Mouse (Mus musculus): ENCODE results near the gene Wfs1. TPM values are rescaled to one million over a fixed set of nuclear protein-coding genes. Genes with fewer than 3 reads are reported as not detected.

Gene Wfs1
- polyA plus RNA-seq (2016; fragmentation: Nextera tagmentation; extraction: Ambion mirVana), result 1.7 and 2.1 TPM in 2 replicates

DNA sequence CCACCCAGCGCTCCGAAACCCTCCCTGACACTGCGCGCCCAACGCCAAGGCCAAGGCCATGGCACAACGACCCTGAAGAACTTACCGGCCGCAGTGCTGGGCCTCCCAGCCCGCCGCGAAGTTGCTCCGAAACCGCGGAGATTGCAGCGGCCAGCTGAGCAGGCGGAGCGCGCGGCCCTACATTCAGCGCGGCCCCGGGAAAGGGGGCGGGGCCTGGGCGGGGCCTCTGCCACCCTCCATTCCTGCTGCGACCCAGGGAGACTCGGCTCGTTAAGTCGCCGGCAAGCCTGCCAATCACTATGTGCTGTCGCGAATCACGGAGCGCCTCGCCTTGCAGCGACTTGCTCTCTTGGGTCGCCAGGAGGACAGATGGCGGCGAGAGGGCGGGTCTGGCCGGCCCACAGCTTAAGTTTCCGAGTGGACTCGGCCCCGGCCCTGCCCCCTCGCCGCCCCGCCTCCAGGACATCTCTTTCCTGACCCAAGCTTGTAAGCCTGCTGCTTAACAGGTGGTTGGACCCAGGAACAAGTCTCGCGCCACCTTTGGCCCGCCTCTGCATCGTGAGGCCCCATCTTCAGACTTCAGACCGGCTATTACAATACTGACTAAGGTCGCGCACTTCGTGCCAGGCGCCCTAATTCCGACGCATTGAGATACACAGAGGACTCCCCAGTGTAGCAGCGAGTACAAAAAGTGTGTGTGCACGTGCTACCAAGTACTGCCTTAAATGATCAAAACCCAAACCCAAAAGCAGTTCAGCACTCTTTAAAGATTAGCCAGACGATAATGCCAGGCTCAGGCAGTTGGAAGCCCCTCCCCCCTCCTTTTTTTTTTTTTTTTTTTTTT lies at the start of gene Wfs1:
Gene Wfs1 (minus strand): TSS at position 425 of the 844 bp plus-strand sequence.
- H3K36me3 ChIP-seq, result no peaks in the 10 kb centered on the region
- H3K4me1 ChIP-seq, result peaks cover 13% of the 10 kb centered on the region
- H3K27ac ChIP-seq, result no peak within 1 kb of the TSS
- H3K27me3 ChIP-seq (replicated peaks), result peaks cover 32% of the 10 kb centered on the region
- H3K4me2 ChIP-seq, result peak within 1 kb of the TSS; percentile 74
- no peaks in the 10 kb centered on the region for H3K9me3 ChIP-seq (replicated peaks)
- H3K9ac ChIP-seq, result peak within 1 kb of the TSS; percentile 38
- under 1% methylated on average over 60 of the region's 60 CpGs for WGBS (ENCODE audit: insufficient replicate concordance)
- peak; percentile 90 for ATAC-seq
- H3K4me3 ChIP-seq, result peak within 1 kb of the TSS; percentile 52

DNA sequence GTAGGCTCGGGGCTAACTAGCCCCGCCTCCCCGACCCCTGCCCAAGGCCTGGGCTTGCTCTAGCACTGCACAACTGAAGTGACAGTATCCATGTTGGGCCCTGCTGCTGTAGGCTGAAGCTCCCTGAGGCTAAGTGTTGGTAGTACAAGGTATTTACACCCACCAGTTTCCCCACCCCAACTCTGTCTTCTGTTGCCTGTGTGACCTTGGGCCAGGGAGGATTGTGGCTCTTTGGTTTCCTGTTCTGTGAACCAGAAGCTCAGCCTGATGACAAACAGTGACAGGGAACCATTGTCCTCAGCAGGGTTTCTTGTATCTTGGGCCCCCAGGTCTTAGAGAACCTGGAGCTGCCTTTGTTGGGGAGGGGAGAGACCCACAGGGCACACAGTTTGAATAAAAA lies 47.9 kb upstream of the Wfs1 start:
- Histone ChIP-seq H3K27ac (no peak overlapping the region), H3K4me1 (no peaks in the 10 kb centered on the region), H3K9ac (no peak overlapping the region), H3K4me3 (no peak overlapping the region), H3K9me3 (replicated peaks) (no peaks in the 10 kb centered on the region), H3K27me3 (replicated peaks) (peaks cover 12% of the 10 kb centered on the region), H3K36me3 (no peaks in the 10 kb centered on the region), H3K4me2 (no peak overlapping the region)
- WGBS (ENCODE audit: insufficient replicate concordance), result 58% methylated on average over 3 of the region's 3 CpGs
- ATAC-seq, result no peak

DNA sequence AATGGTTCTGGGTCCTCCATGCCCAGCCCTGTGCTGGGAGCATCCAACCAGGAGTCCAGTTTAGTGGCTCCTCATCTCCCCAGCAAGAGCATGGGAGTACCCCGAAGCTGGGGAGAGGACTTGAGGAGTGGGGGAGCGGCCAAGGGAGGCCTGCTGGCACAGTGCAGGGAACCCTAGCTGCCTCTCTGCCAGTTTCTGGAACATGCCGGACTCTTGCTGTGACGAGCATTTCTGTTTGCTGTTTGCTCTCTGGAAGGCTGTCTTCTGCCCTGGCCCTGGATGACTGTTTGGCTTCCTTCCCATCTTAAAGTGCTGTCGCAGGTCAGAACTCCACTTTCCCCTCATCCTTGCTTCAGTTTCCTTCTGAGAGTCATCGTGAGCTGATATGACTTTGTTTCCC lies 46.9 kb upstream of the Wfs1 start:
- Histone ChIP-seq H3K9me3 (replicated peaks) (no peaks in the 10 kb centered on the region), H3K36me3 (no peaks in the 10 kb centered on the region), H3K27ac (no peak overlapping the region), H3K9ac (no peak overlapping the region), H3K4me1 (no peaks in the 10 kb centered on the region), H3K27me3 (replicated peaks) (peaks cover 19% of the 10 kb centered on the region), H3K4me2 (no peak overlapping the region), H3K4me3 (no peak overlapping the region)
- ATAC-seq, result no peak
- 76% methylated on average over 6 of the region's 6 CpGs for WGBS (ENCODE audit: insufficient replicate concordance)

DNA sequence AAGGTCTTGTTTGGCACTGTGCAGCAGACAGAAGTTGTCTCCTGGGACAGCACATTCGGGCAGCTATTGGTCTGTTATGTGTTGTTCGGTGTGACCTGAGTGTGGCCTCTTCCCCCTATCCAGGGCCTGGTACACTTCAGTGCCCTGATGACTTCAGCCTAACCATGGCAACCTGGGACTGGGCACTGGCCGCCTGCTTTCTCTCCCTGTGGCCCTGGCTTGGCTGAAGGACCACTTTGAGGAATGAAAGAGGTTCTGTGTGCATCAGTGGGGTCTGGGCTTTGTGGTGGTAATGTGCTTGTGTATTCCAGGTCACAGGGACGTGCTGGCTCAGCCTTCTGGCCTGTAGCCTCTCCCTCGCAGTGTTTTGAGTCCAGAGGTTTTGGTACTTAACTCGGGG lies 46.2 kb upstream of the Wfs1 start:
- Histone ChIP-seq H3K4me2 (no peak overlapping the region), H3K27ac (no peak overlapping the region), H3K4me1 (no peaks in the 10 kb centered on the region), H3K4me3 (no peak overlapping the region), H3K9me3 (replicated peaks) (no peaks in the 10 kb centered on the region), H3K9ac (no peak overlapping the region), H3K36me3 (no peaks in the 10 kb centered on the region), H3K27me3 (replicated peaks) (peaks cover 26% of the 10 kb centered on the region)
- ATAC-seq, result no peak
- 55% methylated on average over 6 of the region's 6 CpGs for WGBS (ENCODE audit: insufficient replicate concordance)

GRCm38 (mm10) chr5:37030753-37031152 lies 41.7 kb upstream of the Wfs1 start:
- H3K27me3 ChIP-seq (replicated peaks), result peaks cover 70% of the 10 kb centered on the region
- no peak for ATAC-seq

GRCm38 (mm10) chr5:37029326-37029905 lies 40.4 kb upstream of the Wfs1 start:
- WGBS (ENCODE audit: insufficient replicate concordance), result 4% methylated on average over 17 of the region's 17 CpGs
- Histone ChIP-seq H3K36me3 (no peaks in the 10 kb centered on the region), H3K27ac (no peak overlapping the region), H3K4me2 (peak overlapping the region; percentile 72), H3K9me3 (replicated peaks) (no peaks in the 10 kb centered on the region), H3K27me3 (replicated peaks) (peaks cover 74% of the 10 kb centered on the region), H3K4me1 (peaks cover 10% of the 10 kb centered on the region; the same call in 1 of the 2 replicates), H3K9ac (no peak overlapping the region), H3K4me3 (0 out of 2 replicates have a peak overlapping the region, but pooled peaks have one; percentile 50)
- no peak for ATAC-seq

More at GRCm38 (mm10) chr5:37030753-37031152, 41.7 kb upstream of the Wfs1 start:
- 37% methylated on average over 9 of the region's 9 CpGs for WGBS (ENCODE audit: insufficient replicate concordance)
- H3K9me3 ChIP-seq (replicated peaks), result no peaks in the 10 kb centered on the region
- H3K9ac ChIP-seq, result no peak overlapping the region
- H3K4me2 ChIP-seq, result no peak overlapping the region
- no peak overlapping the region for H3K27ac ChIP-seq
- peaks cover 10% of the 10 kb centered on the region; the same call in 1 of the 2 replicates for H3K4me1 ChIP-seq
- H3K36me3 ChIP-seq, result no peaks in the 10 kb centered on the region
- no peak overlapping the region for H3K4me3 ChIP-seq

DNA sequence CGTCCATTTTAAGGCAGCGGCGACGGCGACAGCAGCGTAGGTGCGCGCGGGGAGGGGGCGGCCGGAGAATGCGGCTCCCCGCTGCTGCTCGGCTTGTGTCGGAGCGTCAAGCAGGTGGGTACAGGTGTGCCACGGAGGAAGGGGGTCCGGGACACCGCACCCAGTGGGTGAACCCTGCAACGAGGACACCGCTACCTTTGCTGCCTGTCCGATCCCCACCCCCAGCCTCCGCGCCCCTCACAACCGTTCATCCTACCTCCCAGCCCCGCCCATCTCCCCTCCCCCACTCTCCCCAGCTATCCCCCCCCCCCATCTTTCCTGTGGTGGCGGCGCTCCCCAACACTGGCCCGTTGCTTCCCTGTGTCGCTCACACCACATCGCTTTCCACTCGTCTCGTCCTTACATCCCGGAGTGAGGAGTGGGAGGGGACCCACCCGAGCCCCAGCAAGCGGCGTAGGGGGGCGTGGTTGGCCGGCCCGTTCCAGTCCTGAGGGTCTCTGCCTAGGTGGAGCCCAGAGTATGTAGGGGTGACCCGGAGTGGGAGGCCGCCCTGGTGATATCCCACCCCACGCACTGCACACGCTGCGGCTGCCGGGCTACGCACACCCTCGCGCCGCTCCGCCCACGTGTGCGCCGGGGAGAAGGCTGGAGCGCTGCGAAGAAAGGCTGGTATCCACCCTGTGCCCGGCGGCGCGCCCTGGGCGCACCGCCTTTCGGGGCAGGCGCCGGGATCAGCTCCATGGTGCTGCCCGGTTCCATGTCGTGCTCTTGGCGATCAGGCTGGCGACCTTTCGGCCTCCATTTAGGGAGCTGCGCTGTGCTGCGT lies 39.7 kb upstream of the Wfs1 start:
- Histone ChIP-seq H3K27me3 (replicated peaks) (peaks cover 81% of the 10 kb centered on the region), H3K27ac (no peak overlapping the region), H3K4me2 (peak overlapping the region; percentile 72), H3K4me1 (peaks cover 10% of the 10 kb centered on the region; the same call in 1 of the 2 replicates), H3K4me3 (peak overlapping the region; percentile 50), H3K36me3 (no peaks in the 10 kb centered on the region), H3K9ac (no peak overlapping the region), H3K9me3 (replicated peaks) (no peaks in the 10 kb centered on the region)
- 1% methylated on average over 71 of the region's 72 CpGs for WGBS (ENCODE audit: insufficient replicate concordance)
- ATAC-seq, result peak; percentile 44

DNA sequence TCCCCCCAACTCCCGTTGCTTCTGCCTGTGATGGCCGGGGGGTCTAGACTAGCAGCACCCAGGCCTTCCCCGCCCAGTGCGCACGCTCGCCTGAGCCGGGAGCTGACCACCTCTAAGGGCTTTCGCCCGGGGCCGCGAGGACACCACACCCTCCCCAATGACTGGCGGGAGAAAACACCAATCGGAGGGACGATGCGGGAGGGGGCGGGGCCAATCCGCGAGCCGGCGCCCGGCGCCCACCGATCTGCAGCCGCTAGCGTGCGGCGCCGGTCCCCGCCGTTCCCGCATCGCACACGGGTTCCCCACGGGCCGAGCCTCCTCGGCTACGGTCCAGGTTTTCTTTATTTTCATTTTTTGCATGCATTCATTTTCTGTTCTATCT lies 39.1 kb upstream of the Wfs1 start:
- H3K9me3 ChIP-seq (replicated peaks), result no peaks in the 10 kb centered on the region
- H3K4me2 ChIP-seq, result peak overlapping the region; percentile 72
- H3K4me1 ChIP-seq, result peaks cover 10% of the 10 kb centered on the region; the same call in 1 of the 2 replicates
- WGBS (ENCODE audit: insufficient replicate concordance), result under 1% methylated on average over 37 of the region's 37 CpGs
- no peak overlapping the region for H3K27ac ChIP-seq
- peak; percentile 27; the same call in 1 of the 2 replicates for ATAC-seq
- peak overlapping the region; percentile 50 for H3K4me3 ChIP-seq
- H3K9ac ChIP-seq, result no peak overlapping the region
- H3K36me3 ChIP-seq, result no peaks in the 10 kb centered on the region
- peaks cover 87% of the 10 kb centered on the region for H3K27me3 ChIP-seq (replicated peaks)

GRCm38 (mm10) chr5:37027701-37028100 lies 38.7 kb upstream of the Wfs1 start:
- ATAC-seq, result no peak

GRCm38 (mm10) chr5:37017222-37017621 lies 28.2 kb upstream of the Wfs1 start:
- 35% methylated on average over 3 of the region's 3 CpGs for WGBS (ENCODE audit: insufficient replicate concordance)
- no peaks in the 10 kb centered on the region for H3K9me3 ChIP-seq (replicated peaks)
- no peak overlapping the region for H3K4me3 ChIP-seq
- H3K27me3 ChIP-seq (replicated peaks), result peaks cover 9% of the 10 kb centered on the region; the same call in 1 of the 2 replicates
- no peak overlapping the region for H3K9ac ChIP-seq
- no peak overlapping the region for H3K27ac ChIP-seq
- ATAC-seq, result no peak
- H3K4me1 ChIP-seq, result no peaks in the 10 kb centered on the region
- no peak overlapping the region for H3K4me2 ChIP-seq
- no peaks in the 10 kb centered on the region for H3K36me3 ChIP-seq

More at GRCm38 (mm10) chr5:37027701-37028100, 38.7 kb upstream of the Wfs1 start:
- no peaks in the 10 kb centered on the region for H3K9me3 ChIP-seq (replicated peaks)
- peak overlapping the region; percentile 50 for H3K4me3 ChIP-seq
- WGBS (ENCODE audit: insufficient replicate concordance), result 15% methylated on average over 13 of the region's 13 CpGs
- H3K4me1 ChIP-seq, result peaks cover 10% of the 10 kb centered on the region; the same call in 1 of the 2 replicates
- peak overlapping the region; percentile 72 for H3K4me2 ChIP-seq
- H3K27ac ChIP-seq, result no peak overlapping the region
- no peaks in the 10 kb centered on the region for H3K36me3 ChIP-seq
- no peak overlapping the region for H3K9ac ChIP-seq
- H3K27me3 ChIP-seq (replicated peaks), result peaks cover 84% of the 10 kb centered on the region

GRCm38 (mm10) chr5:37015612-37016310 lies 26.8 kb upstream of the Wfs1 start:
- Histone ChIP-seq H3K27me3 (replicated peaks) (peaks cover 8% of the 10 kb centered on the region; the same call in 1 of the 2 replicates), H3K36me3 (no peaks in the 10 kb centered on the region), H3K4me1 (no peaks in the 10 kb centered on the region), H3K4me2 (no peak overlapping the region), H3K9me3 (replicated peaks) (no peaks in the 10 kb centered on the region), H3K4me3 (no peak overlapping the region), H3K9ac (no peak overlapping the region), H3K27ac (no peak overlapping the region)
- WGBS (ENCODE audit: insufficient replicate concordance), result 9% methylated on average over 27 of the region's 27 CpGs
- ATAC-seq, result no peak

Measured in liver, embryonic 12.5 days (tissue).